11 mouse cellular contexts compared by ENCODE assay signal in genomic region chr14:62034664-62035063, GRCm38 (mm10).
A peak's percentile ranks its signal among the peaks of the same experiment; 100 is the strongest.
DNase-seq lines count a peak whose midpoint lies in the region; ATAC-seq and TF ChIP-seq lines count a peak whose summit lies in the region.
"Had no signal": no experiment of that assay in that cellular context is flagged by ENCODE, and none has a peak within 500 bp of the region (broad histone marks: within the 10 kb centered on the region; RNA-seq: fewer than 3 reads in every experiment).

No protein-coding gene starts in this region.

- no peaks in the 10 kb centered on the region for H3K4me1 ChIP-seq in heart, embryonic 10.5 days
- H3K4me1 ChIP-seq in midbrain, embryonic 15.5 days = peaks cover 7% of the 10 kb centered on the region; the same call in 1 of the 2 replicates
- no peaks in the 10 kb centered on the region for H3K4me1 ChIP-seq in kidney, adult 2 months (ENCODE audit: control insufficient read depth, insufficient read depth, low read length)

- no peak overlapping the region for H3K4me3 ChIP-seq in heart, embryonic 10.5 days
- H3K4me3 ChIP-seq in midbrain, embryonic 15.5 days = no peak overlapping the region
- no peak overlapping the region for H3K4me3 ChIP-seq in kidney, adult 2 months (ENCODE audit: insufficient read depth, low read depth, low read length)
- H3K4me3 ChIP-seq: embryonic facial prominence, embryonic 13.5 days had no signal

- ATAC-seq in midbrain, embryonic 15.5 days (replicated peaks) = peak; percentile 75

- 54% methylated on average over 4 of the region's 4 CpGs for WGBS in heart, embryonic 10.5 days
- WGBS in midbrain, embryonic 15.5 days = 17% methylated on average over 4 of the region's 4 CpGs
- WGBS in kidney, adult 2 months = 79% methylated on average over 4 of the region's 4 CpGs

- H3K27ac ChIP-seq in heart, embryonic 10.5 days = no peak overlapping the region
- no peak overlapping the region for H3K27ac ChIP-seq in midbrain, embryonic 15.5 days
- H3K27ac ChIP-seq in kidney, adult 2 months (ENCODE audit: insufficient read depth, low read depth, low read length) = no peak overlapping the region
- H3K27ac ChIP-seq: embryonic facial prominence, embryonic 13.5 days had no signal

- no peaks in the 10 kb centered on the region for H3K36me3 ChIP-seq in heart, embryonic 10.5 days
- H3K36me3 ChIP-seq in midbrain, embryonic 15.5 days (replicated peaks) = no peaks in the 10 kb centered on the region
- H3K36me3 ChIP-seq in kidney, adult 2 months (ENCODE audit: control insufficient read depth, insufficient read depth, low read length) = no peaks in the 10 kb centered on the region
- H3K36me3 ChIP-seq: embryonic facial prominence, embryonic 13.5 days had no signal

- intact Hi-C loops in heart, postnatal 14 days (cut with DNase I) = no loop called here
- intact Hi-C loops in heart, postnatal 36 days (cut with DNase I) = no loop called here

- no peak for TF ChIP-seq CTCF in kidney, adult 2 months (conservative IDR thresholded peaks at IDR 0.05; ENCODE audit: insufficient read depth, insufficient read length, low read depth, low read length)

- no peaks in the 10 kb centered on the region for H3K27me3 ChIP-seq in heart, embryonic 10.5 days (ENCODE audit: insufficient read depth, poor library complexity, severe bottlenecking)
- H3K27me3 ChIP-seq in midbrain, embryonic 15.5 days (replicated peaks) = no peaks in the 10 kb centered on the region
- H3K27me3 ChIP-seq in kidney, adult 2 months (replicated peaks; ENCODE audit: control insufficient read depth, insufficient read depth, low read length) = no peaks in the 10 kb centered on the region
- H3K27me3 ChIP-seq: embryonic facial prominence, embryonic 13.5 days had no signal

- no peak overlapping the region for H3K4me2 ChIP-seq in midbrain, embryonic 15.5 days
- H3K4me2 ChIP-seq: embryonic facial prominence, embryonic 13.5 days had no signal

- no peak overlapping the region for H3K9ac ChIP-seq in midbrain, embryonic 15.5 days
- H3K9ac ChIP-seq: embryonic facial prominence, embryonic 13.5 days had no signal

- TF ChIP-seq POLR2A in kidney, adult 2 months (IDR thresholded peaks at IDR 0.05; ENCODE audit: low read depth, low read length) = no peak

- peak; percentile 71 for DNase-seq in heart, embryonic 10.5 days (ENCODE audit: low spot score)
- DNase-seq in heart, postnatal 14 days = no peak
- DNase-seq in Muller cell, postnatal 12 days (ENCODE audit: inconsistent ontology term) = peak; percentile 40
- peak; percentile 47 for DNase-seq in forelimb bud, embryonic 11.5 days (ENCODE audit: low read depth, low spot score)
- DNase-seq in kidney, adult 2 months = no peak
- DNase-seq in heart, postnatal 36 days = no peak
- DNase-seq in left cerebral cortex, adult 9 months (ENCODE audit: low spot score in 2 of 2) = no peak
- DNase-seq: gastrocnemius, postnatal 36 days; lung, postnatal 10 days had no signal

- H3K9me3 ChIP-seq in heart, embryonic 10.5 days = no peaks in the 10 kb centered on the region
- H3K9me3 ChIP-seq in midbrain, embryonic 15.5 days = no peaks in the 10 kb centered on the region
- H3K9me3 ChIP-seq: embryonic facial prominence, embryonic 13.5 days had no signal

Comparison
In these comparisons a context has a peak if more than half of its experiments do, and no peak if none do; other contexts are left out.
1. DNase-seq: peak in heart, embryonic 10.5 days (single experiment), Muller cell, postnatal 12 days (single experiment) and forelimb bud, embryonic 11.5 days (single experiment); none in heart, postnatal 14 days (0 of 2), kidney, adult 2 months (single experiment), heart, postnatal 36 days (0 of 2) and left cerebral cortex, adult 9 months (0 of 2).